Mouse (Mus musculus) spleen, adult 10 weeks (tissue): ENCODE data around the gene Cacnb1. TPM values are rescaled to one million over a fixed set of nuclear protein-coding genes. Genes with fewer than 3 reads are reported as not detected.

ENCODE experiments used
- polyA plus RNA-seq: library from polyadenylated mRNA; stranded (reverse); fragments of 350-450 nt; fragmentation: Illumina TruSeq; extraction: RNeasy Lipid Tissue Mini Kit (QIAGEN cat#74804); gene quantifications from one replicate; pipeline ENCODE4 v1.2.3, GENCODE M21; 2015; ENCODE audit warnings: low replicate concordance; ENCODE audit not compliant: insufficient read depth

Gene Cacnb1
- polyA plus RNA-seq, result 2.7 TPM

DNA sequence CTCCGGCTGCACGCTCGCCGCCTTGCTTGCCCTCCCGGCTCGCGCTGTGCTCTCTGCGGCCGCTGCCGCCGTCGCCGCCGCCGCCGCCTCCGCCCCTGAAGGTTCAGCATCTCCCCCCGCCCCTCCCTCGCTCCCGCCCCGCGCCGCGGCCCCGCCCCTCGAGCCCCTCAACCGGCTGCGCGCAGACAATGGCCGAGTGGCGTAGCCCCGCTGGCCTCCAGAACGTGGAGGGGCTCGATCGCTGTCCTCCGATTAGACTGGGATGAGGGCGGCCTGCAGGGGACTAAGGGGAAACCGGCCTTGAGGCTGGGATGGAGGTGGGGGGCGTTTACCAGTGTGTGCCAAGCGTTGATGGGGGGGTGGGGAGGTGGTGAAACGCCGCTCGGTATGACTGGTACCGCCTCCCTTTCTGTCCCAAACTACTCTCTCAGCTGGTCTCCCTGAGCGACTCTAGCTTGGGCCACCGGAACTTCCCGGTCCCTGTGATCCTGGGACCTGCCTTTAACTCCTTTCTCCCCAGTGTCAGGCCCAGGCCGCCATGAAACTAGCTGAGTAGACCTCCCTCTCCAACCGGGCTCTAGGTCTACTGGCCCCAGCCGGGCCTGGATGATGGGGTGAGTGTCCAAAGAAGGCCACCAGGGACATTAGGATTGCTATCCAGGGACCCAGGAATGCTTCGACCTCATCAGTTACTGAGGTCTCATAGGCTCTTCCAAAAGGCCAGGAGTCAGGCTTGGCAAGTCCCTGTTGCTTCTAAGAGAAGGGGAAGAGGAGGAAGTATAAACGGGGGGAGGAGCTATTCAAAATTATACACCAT lies at the start of gene Cacnb1:
TSS of gene Cacnb1 (minus strand) at position 480 of the 817 bp plus-strand sequence.

DNA sequence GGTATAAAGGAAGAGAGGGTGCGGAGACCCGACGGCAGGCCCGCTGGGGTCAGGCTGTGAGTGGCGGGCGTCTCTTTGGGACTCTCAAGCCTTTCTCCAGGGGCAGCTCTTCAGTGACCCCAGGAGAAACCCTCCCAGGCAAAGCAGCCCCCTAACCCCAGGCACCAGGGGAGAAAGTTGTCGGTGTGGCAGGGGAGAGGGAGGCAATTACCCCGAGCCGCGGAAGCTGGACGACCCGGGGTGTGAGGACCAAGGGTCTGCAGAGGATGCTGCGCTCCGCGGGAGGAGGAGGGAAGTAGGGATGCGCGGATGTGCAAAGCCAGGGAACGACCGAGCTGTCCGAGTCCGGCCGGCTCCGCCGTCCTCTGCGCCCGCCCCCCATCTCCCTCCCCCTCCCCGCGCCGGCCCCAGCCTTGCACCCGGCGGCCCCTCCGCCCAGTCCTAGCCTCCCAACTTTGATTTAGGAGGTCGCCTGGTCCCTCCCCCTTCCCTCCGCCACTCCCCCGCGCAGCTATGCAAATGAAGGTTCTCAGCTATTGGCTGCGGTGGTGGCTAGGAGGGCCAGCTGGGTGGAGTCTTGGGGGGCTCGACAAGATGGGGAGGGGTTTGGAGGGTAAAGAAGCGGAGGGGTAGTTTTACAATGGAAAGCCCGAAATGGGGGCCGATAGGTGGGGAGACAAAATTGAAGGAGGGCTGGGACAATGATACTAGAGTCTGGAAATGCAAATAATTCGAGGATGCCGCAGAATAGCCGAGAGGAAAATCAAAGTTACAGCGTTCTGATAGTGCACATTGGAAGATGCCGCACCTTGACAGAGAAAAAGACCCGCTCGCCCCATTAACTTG lies 30.4 kb upstream of the Cacnb1 start, which contains the start of gene Stac2:
TSS of gene Stac2 (minus strand) at position 474 of the 846 bp plus-strand sequence.

DNA sequence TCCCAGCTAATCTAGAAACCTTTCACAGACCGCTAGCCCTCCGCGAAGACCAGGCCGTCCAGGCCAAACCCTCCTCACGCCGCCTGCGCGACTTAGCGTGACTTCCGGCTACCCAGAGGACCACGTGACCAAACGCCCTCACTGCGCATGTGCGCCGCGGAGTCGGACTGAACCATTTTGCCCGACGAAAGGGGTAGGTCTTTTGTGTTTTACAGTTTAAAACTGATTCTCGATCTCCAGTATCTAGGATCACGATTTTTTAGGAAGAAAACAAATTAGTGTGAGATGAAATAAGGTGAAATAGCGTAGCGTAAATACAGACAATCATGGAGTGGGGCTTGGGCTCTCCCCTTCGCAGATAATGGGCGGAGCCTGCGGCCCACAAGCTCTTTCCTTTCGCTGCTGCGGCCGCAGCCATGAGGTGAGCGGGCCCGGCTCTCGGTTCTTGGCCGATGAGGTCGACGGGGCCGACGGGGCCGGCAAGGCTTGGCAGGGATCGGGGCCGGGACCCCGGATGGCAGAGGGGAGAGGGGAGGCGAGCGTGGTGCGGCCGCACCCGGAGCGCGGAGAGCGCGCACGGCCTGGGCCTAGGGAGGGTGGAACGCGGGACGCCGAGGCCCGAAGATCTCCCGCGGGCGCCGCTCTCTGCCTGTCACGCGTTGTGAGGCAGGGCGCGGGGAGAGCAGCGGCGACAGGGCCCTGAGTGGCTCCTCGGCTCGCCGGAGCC lies 3.9 kb upstream of the Cacnb1 start, which contains the start of gene Rpl19:
TSS of gene Rpl19 (plus strand) at position 141 of the 727 bp plus-strand sequence.

DNA sequence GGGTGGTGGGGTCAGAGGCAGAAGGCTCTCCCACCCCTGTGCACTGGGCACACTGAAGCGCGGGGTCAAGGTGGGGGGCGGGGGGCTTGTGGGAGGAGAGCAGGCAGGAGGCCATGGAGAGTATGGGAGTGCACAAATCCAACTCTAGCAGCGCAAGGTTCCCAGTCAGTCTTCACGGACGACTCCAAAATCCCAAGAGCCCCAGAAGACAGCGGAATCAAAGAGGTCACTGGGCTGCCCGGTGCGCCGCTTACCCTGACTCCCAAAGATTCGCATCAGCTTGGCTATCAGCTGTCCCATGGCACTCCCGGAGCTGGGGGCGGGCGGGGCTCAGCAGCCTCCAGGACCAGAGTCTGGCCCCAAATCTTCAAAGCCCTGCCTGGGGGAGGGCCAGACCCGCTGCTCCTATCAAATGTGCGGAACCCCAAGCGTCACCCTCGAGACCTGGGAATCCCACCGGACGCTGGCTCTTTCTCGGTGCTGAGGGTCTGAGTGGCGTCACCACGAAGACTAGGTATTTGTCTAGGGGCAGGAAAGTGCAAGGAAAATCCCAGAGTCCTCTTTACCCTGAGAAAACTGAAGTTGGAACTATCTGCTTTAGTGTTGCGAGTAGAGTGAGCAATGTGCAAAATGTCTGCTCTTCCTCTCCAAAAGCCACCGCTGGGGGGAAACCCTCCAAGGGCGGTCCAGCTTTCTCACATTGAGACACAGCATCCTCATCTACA lies 27.1 kb downstream of the Cacnb1 start, which contains the start of gene Arl5c:
TSS of gene Arl5c (minus strand) at position 618 of the 725 bp plus-strand sequence.

DNA sequence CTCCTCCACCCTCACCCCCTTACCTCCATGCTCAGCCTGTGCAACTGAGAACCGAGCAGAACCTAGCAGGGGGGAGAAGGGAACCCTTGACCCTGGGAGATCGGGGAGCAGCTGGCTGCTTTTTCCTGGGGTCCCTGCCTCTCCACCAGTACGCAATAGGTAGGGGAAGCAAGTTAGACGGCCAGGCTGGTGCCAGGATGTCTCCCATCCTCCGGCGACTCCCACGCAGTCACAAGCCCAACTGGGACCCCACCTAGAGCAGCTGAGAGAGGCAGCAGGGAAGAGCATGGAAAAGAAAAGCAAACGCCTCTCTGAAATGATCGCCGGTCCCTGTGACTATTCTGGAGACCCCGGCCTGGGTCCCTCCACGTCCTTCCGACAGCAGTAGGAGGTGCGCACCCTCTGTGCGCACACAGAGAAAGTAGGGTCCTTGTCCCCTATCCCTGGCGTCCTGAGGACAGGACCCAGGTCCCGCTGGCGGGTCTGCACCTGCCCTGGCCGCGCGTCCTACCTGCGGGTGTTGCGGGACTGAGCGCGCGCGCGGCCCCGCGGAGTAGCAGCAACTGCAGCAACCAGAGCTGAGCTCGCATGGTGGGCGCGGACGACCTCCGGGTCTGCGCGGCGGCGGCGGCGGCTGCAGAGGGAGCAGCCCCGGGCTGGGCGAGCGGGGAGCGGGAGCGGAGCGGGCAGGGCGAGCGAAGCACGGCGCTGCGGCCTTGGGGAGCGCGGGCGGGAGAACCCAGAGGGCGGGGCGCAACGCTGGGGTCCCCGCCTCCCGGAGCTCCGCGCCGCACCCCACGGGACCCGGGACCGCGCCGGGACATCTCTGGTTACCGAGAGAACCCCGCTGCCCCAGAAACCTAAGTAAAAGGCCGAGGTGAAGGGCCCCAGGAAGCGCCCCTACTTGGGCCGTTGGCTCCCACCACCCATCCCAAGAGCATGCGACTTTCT lies 36.8 kb downstream of the Cacnb1 start, which contains the start of gene Plxdc1:
TSS of gene Plxdc1 (minus strand) at position 718 of the 951 bp plus-strand sequence.

Other genes starting within 250 kb of the Cacnb1 start
- not detected for gene 1700001P01Rik, start 247.1 kb downstream of the Cacnb1 start, polyA plus RNA-seq
- gene Rpl23, start 240.6 kb downstream of the Cacnb1 start, polyA plus RNA-seq, result 3,596 TPM
- 75.7 TPM for gene Lasp1, start 224.0 kb downstream of the Cacnb1 start, polyA plus RNA-seq
- gene B230217C12Rik, start 182.3 kb downstream of the Cacnb1 start, polyA plus RNA-seq, result 6.1 TPM
- 2.1 TPM for gene Fbxo47, start 138.9 kb downstream of the Cacnb1 start, polyA plus RNA-seq
- 3.3 TPM for gene Plxdc1, start 36.6 kb downstream of the Cacnb1 start, polyA plus RNA-seq
- 88.7 TPM for gene Arl5c, start 26.9 kb downstream of the Cacnb1 start, polyA plus RNA-seq
- 1,635 TPM for gene Rpl19, start 3.7 kb upstream of the Cacnb1 start, polyA plus RNA-seq
- gene Stac2, start 30.4 kb upstream of the Cacnb1 start, polyA plus RNA-seq, result 5.7 TPM
- gene Fbxl20, start 127.4 kb upstream of the Cacnb1 start, polyA plus RNA-seq, result 38.5 TPM
- 63.3 TPM for gene Med1, start 170.3 kb upstream of the Cacnb1 start, polyA plus RNA-seq
- 52.9 TPM for gene Cdk12, start 180.0 kb upstream of the Cacnb1 start, polyA plus RNA-seq